Mouse (Mus musculus): Measurements from ENCODE around the gene Slco2b1.
"Not testable (repeated sequence)": the region's sequence is repeated elsewhere in the genome, so short reads cannot be mapped to it uniquely, and the experiment has no call there.

The Slco2b1 gene

DNA sequence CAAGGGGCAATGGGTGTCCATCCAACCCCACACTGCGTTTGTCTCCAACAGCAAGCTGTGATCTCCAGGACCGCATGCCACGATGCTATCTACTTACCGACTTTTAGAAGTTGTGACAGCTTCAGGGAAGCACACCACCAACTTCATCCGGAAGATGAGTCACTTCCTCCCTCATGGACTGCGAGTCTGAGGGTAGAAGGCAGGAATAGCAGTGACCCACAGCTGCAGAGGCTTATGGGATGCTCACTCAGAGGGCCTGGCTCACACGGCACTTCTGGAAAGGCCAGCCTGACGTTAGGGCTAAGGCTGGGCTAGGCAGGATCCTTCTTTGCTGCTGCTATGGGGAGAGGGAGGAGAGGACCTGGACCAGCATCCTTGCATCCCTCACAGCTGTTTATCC, at the start of gene Slco2b1:
TSS of gene Slco2b1 (minus strand) at position 175 of the 400 bp plus-strand sequence.
- no peak for DNase-seq

DNA sequence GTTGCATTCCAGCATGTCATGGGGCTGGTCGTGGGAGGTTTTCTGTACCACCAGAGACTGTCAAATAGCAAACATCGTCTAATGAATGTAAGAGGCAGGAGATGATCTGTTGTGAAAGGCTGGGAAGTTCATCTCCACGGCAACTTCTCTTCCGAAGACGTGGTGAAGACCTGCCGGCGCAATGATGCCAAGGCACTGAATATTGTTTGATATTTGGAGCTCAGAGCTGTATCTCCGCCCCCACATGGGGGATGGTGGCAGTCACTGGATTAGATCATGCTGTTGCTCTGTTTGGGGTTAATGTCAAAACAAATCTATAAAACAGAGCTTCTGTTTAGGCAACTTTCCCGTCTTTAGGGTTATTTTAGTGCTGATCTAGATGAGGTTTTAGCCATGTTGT, 28.1 kb upstream of the Slco2b1 start:
- no peak for DNase-seq

DNA sequence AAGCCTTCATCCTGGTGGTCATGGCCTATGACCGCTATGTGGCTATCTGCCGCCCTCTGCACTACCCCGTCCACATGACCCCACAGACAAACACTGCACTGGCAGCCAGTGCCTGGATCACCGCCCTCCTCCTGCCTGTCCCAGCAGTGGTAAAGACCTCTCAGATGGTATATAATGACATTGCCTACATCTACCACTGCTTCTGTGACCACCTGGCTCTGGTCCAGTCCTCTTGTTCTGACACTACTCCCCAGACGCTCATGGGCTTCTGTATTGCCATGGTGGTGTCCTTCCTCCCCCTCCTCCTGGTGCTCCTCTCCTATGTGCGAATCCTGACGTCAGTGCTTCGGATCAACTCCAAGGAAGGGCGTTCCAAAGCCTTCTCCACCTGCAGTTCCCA, 24.4 kb upstream of the Slco2b1 start:
- DNase-seq: not testable (repeated sequence)

DNA sequence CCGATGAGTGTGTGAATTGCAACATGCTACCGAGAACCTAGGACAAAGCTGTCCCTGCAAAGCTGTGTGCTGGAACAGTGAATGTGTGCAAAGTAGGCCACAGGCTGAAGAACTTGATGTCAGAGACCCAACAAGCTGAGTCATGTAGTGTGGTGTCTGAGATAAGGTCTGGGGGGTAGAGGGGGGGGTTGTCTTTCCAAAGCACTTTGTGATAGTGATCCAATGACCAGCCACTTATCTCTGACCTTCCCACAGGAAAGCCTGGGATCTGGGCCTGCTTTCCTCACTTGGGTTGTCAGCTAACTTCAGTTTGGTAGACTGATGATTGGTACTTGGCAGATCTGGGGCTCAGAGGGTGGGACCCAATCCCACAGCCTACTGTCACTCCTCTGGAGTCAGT, 23.5 kb upstream of the Slco2b1 start:
- no peak for DNase-seq

DNA sequence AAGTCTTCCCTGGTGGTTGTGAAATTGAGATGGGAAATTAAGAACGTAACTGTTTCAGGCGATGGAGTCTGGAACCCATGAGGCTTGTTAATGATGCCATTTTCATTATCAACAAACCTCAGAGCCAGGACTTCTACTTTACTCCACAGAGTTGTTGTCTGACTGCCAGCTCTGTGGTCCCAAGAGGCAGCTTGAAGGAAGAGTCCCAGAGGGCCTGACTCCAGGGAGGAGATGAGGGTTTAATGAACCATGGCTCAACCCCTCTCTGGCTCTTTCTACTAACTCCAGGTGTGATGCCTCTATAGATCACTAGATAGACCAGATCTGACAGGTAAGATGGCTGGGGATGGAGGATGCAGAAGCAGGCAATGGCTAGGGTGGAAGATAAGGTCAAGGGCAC, 18.8 kb upstream of the Slco2b1 start, which contains the start of gene Olfr520:
TSS of gene Olfr520 (plus strand) at position 301 of the 400 bp plus-strand sequence.
- no peak for DNase-seq

DNA sequence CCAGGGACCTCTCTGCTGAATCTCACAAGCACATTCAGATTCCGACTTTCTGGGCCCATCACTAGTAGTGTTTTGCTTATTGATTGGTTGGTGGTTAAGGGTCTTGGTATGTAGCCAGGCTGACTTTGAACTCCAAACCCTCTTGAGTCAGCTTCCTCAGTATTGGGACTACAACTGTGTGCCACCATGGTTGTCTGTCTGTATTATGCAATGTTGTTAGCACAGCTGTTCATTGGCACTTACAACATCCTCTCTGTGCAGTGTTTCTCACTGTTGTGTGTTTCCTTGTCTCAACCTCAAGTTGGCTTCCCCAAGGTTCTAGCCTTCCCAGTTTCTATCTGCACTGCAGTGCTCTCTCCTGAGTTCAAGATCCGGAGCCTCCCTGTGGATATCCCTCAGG, 5.4 kb upstream of the Slco2b1 start:
- DNase-seq: no peak

DNA sequence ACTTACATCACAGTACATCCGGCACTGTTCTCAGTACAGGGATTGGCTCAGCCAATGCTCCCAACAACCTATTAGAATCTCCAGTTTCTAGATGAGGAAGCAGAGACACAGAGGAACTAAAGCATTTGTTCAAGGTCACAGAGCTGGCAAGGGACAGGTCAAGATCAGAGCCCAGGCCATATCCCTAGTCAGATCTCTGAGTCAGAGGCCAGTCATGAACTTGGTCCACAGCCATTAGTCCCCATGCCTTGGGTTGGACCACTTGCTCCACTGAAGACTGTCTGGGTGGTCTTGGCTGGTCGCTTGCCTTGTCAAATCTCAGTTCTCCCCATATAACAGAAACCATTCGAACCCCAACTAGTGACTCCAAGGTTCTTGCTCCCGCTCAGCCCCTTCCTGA, 1.3 kb upstream of the Slco2b1 start:
- DNase-seq: no peak

DNA sequence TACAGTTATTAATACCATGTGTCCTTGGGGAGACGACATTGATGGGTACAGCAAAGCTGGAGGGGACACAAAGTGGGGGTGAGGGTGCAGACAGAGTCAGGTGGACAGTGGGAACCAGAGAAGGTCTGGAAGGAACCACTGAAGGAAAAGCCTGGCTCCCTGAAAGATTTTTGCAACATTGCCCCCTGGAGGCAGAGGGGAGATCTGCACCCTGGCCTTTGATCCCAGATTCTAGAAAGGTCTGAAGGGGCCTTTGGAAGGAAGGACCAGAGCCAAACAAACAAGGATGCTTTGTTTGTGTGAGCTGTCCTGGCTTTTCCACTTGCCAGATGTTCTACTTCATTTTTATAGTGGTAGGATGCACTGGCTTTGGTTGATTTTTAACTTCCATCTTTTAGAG, 664 bp downstream of the Slco2b1 start:
- peak; percentile 39 for DNase-seq

DNA sequence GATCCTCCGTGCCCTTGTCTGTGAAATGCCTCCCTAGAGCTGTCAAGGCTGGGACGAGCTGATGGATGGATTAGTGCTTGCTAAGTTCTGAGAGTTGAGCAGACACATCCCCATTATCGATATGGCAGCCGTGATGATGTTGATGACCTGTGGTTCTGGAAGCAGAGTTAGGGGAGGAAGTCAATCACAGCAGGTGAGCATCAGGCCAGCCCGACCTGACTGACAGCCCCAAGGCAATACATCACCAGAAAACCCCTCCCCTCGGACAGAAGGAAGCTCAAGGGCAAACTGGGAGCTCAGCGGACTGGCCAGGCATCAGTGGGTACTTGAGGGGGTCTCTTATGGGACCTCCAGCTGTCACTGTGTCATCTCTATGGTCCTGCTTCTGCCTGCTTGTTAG, 1.1 kb downstream of the Slco2b1 start:
- DNase-seq: no peak

DNA sequence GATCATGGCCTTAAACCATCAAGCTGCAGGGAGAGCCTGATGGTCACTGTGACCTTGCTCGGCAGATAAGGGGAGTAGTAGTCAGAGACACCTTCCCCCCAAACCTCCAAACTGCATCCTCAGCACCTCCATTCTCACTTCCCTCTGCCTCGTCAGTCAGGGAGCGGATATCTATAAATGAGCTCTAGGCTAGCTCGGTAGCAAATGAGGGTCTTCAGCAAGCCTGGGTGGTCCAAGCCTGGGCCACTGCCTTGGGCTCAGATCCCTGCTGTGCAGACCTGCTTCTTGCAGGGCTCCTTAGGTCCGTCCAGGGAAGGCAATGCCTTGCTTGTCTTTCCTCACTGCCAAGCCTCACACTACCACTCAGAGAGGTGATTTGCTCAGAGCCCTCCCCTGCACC, 2.4 kb downstream of the Slco2b1 start:
- DNase-seq: no peak

DNA sequence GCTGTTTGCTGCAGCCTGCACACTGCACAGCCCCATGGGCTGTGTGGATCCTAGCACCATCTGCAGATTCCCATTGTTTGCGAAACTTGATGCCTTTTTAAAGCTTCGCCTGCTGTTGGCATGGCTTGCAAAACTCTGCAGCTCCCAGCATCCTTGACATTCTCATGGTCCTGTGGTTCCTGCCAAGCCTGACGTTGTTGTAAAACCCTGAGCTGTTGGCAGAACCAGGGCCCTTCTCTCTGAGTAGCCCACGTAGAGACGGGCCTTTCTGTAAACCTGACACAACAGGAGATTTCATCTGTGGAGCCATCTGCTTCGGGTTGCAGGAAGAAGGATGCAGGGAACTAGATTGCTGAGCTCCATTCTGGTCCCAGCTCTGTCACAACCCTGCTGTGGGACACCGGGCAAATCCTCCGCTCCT, 2.8 kb downstream of the Slco2b1 start:
- DNase-seq: peak; percentile 19

DNA sequence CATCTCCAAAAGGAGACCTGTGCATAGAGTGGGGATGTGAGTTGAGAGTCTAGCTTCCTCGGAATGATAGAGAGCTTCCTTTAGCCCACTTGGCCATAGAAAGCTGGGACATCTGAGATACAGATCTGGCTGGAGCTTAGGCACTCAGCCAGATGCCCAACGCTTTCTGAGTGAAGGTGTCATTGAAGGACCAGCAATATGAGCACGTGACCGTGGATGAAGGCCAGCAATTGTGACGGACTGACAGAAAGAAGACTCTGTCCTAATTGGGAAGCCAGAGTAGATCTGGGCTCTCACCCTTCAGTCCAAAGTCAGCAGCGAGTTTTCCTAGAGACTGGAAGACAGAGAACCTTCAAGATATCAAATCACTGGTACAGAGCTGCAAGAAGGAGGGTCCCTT, 3.5 kb downstream of the Slco2b1 start:
- DNase-seq: no peak

DNA sequence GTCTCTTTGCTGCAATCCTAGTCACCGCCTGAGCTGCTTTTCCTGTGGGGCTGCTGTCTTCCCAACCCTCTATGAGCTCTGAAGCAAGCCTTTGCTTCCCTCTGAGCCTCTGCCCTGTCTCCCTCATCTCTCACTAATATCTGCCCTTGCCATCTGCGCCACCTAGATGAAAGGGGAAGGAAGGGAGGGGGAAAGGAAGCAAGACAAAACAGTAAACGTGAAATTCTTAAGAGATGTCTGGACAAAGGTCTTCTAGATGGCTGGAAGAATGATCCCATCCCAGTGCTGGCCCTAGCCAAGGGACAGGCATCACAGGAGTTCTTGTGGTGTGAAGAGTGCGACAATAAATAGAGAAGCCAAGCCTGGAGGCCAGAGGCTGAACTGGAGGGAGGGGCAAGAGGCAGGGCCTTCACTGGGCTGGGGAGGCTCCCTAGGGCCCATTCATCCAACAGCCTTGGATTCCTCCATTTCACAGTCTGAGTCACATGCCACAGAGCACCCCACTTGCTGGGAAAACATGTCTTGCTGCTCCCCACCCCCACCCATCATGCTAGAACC, 4.0 kb downstream of the Slco2b1 start:
- DNase-seq: no peak

DNA sequence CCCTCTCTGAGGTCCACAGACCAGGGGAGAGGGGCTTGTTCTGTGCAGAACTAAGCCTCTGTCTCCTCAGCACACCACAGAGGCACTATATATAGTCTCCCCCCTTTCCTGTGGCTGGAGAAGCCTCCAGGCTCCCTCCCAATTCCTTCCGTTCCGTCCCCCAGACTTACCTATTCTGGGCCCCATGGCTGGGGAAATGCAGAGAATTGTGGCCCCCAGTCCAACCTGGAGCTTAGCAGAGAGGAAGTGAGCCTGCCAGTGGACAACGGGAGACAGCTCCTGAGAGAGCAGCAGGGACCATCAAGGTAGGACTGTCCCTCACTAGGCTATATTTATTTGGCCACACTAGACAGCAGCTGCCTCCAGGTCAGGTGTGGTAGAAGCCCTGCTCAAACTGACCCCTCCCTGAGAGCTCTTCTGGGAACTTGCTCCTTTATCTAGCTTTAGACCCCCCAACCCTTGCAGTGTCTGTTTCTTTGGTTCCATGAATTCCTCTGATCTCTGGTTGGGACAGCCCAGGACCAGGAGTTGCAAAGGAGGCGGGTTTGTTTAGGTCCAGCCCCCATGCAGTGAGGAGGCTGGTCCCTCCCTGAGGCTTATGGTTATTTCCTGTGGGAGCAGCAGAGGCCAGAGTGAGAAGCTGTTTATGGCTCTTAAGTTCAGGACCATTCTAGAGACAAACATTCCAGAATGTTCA, 4.7 kb downstream of the Slco2b1 start:
- DNase-seq: no peak

DNA sequence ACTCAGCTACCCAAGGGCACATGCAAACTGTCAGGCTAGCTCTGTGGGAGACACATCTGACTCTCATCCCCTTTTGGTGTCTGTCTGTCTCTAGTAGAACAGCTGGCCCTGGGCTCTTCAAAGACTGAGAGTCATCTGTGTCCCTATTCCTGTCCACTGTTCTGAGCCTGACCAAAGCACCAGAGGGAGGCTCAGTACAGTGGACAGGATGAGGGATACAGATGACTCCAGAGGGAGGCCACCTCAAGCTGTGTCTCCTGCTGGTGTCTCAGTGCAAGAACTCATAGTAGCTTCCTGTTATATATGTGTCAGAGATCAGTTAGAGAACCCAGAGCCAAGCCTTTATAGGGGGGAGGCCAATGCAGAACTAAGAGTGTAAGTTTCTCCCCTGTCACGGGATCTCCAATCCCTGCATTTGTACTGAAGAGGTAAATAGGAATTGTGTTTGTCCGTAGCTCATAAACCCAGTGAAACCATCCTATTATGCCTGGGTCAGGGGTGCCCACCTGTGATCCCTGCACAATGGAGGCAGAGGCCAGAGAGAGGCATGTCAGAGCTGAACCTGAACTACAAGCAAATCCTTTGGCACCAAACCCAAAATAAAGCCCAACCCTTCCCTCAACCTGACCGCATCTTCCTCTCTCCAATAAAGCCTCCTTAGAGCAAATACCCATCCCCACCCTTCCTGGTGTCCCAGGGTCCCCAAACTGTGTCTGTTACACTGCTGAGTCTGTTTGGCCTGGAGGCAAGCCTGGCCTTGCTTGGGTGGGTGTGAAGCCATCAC, 6.2 kb downstream of the Slco2b1 start:
- no peak for DNase-seq

DNA sequence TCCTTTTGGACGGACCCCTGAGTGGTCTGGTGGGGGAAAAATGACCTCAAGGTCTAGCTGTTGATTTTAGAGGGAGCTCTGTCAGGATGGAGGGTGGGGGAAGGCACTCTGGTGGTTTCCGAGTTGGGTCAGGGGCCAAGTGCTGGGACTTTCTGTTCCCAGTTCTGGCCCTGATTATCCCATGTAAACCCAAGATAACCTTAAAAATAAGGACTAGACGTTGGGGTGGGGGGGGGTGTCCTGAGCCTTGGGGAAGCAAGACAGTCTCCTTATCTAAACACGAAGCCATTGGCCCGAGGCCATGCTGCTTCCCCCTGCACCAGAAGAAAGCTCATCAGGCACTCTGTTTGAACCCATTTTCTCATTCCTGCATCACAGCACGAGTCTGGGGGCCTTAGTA, 8.9 kb downstream of the Slco2b1 start:
- DNase-seq: no peak

DNA sequence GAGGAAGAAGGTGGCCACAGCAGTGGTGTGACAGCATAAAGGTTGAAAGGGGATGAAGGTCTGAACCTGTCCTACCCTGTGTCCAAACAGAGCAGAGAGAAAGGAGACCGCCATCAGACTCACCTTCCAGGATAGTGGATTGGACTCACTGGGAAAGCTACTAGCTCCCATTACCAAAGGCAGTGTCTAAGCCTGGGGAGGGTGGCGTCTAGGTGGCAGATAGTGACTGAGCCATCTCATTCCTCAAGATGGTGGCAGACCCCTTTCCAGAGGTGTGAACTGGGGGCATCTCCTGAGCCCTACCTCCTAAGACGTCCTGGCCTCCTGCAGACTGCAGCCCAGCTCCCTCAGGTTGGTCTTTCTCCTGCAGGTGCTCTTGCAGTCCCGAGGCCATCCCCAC, 10.5 kb downstream of the Slco2b1 start:
- no peak for DNase-seq

DNA sequence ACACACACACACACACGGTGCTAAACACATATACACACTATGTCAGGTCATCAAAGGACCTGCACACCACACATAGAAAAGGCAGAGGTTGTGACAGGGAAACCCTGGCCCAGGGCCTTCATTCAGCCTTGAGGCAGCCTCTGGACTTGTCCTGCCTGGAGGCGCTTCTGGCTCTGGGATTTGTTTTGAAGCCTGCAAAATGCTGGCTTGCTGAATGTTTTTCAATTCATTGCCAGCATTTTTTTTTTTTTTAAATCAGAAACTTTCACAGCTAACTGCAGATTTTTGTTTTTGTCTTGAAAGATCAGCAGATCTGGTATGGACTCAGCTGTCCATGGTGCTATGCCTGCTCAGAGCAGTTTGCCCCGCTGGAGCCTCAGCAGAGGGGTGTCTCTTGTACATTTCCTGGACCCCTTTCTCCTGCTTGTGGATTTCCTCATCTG, 11.4 kb downstream of the Slco2b1 start:
- DNase-seq: no peak

DNA sequence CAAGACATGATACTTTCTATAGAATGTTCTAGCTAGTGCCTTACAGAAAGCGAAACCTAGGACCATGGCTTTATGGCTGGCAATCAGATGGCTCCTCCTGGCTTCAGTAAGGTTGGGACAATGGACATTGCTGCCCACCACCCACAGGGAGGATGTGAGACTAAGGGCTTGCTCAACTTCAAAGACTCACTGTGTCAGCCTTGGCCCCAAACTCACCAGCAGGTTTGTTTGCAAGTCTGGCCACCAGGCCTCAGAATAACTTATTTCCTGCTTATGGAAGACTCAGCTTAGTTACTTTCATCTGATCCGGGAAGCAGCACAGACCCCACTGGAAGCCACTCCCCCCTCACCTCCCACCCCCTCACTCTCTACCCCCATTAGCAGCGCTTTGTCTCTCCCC, 12.0 kb downstream of the Slco2b1 start:
- no peak for DNase-seq

DNA sequence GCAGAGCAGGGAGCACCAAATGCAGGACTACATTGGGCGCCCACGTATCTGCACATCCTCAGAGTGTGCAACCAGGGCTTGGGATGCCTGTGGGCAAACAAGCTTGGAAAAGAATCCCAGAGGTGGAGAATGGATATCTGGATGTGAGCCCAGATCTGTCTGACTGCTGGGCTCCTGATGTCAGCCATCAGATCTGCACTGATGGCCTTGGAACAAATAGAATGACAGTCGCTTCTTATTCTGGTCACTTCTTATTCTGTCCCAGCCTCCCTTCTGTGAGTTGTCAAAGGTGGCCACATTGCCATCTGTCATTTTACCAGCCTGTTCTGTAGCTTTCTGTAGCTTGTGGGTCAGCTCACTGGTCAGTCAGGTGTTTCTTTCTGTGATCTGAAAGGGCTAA, 12.6 kb downstream of the Slco2b1 start:
- DNase-seq: no peak

DNA sequence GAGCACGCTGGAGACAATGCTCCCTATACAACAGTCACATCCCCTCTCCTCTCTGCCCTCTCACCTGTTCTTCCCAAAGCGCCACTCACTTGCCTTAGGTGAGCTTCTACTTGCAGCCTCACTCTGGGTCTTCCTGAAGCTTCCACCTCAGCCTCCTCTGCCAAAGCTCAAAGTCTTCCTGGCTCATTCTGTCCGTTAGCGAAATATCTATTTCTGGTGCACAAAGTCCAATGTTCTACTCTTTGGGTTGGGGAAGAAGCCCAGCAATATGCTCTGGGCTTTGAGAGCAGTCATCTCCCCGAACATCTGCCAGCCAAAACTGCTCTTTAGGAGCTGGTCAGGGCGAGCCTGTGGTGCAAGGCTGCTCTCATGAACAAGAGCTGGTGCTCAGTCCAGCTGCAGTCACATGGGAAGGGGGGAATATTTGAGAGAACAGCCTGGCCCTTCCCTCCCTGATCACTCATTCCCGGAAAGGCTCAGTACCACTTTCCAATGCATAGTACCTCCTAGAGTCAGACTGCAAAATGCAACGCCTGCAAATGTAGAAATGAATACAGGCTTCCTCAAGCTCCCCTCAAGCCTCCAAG, 15.6 kb downstream of the Slco2b1 start:
- DNase-seq: no peak

DNA sequence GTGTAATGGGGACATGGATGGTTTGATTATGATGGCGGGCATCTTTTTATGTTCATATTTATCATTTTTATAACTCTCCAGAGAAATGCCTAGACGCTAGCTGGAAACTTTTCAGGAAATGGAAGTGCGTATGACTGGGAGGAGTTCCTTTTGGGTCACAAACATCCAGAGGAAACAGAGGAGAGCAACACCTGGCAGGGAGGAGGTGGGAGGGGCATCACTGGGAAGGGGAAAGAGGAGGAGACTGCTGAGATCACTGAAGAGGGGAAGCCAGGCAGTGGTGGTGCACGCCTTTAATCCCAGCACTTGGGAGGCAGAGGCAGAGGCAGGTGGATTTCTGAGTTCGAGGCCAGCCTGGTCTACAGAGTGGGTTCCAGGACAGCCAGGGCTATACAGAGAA, 16.7 kb downstream of the Slco2b1 start:
- not testable (repeated sequence) for DNase-seq

DNA sequence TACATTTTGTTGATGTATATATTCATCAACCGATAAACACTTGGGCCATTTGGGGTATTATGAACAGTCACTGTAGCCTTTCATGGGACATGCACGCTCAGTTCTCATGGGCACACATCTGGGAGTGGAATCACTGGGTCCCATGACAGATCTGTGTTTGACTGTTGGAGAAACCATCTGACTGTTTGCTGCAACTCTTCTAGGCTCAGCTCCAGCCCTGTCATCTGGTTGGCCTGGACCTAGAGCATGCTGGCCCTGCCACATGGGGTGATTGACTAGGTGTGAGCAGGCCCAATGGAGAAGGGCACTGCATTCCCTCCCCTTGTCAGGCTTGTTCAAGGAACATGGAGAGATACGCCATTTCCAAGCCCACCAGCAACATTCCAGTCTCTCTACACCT, 17.2 kb downstream of the Slco2b1 start:
- DNase-seq: no peak

DNA sequence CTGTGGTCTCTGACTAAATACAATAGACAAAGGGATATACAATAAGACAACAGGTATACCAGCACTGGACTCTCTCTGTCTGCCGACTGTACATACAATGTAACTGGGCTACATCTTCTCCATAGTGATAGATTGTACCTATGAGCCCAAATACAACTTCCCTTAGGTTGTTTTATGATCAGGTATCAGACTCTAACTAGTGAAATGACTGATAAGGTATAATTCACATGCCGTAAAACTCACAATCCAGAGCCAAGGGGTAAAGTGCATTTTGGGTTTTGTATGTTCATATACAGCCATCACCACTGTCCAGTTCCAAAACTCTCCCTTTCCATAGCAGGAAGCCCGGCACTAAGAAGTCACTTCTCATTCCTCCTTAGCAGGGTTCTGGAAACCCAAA, 17.8 kb downstream of the Slco2b1 start:
- DNase-seq: no peak
